Mouse (Mus musculus) limb, embryonic 14.5 days (tissue): ENCODE data around the gene Fancc. TPM values are rescaled to one million over a fixed set of nuclear protein-coding genes. Genes with fewer than 3 reads are reported as not detected.

ENCODE experiments used
- ATAC-seq: fragments of 200-750 bp; cut with Nextera tagmentation; 2 replicates; pipeline ENCODE4 v1.8.0; 2017; ENCODE audit warnings: low read depth, moderate number of reproducible peaks, moderate TSS enrichment; ENCODE audit not compliant: low FRiP score
- DNase-seq: peaks from one replicate; pipeline ENCODE4 v3.0.0-alpha.2; 2015; ENCODE audit warnings: low spot score
- H3K27ac ChIP-seq: fragments of 300-500 bp; sonication (generic); replicated peaks from 2 replicates; pipeline ENCODE4 v1.5.1; 2014; ENCODE audit warnings: low read depth, mild to moderate bottlenecking, low read length, moderate library complexity, mixed read lengths
- H3K27me3 ChIP-seq: fragments of 300-500 bp; sonication (generic); 2 replicates; pipeline ENCODE4 v1.6.1; 2014; ENCODE audit warnings: low read length, mixed read lengths; ENCODE audit not compliant: control insufficient read depth, insufficient read depth
- H3K36me3 ChIP-seq: fragments of 300-500 bp; sonication (generic); 2 replicates; pipeline ENCODE4 v1.6.1; 2014; ENCODE audit warnings: mild to moderate bottlenecking, low read length, moderate library complexity, mixed read lengths; ENCODE audit not compliant: control insufficient read depth, insufficient read depth
- H3K4me1 ChIP-seq: fragments of 300-500 bp; sonication (generic); 2 replicates; pipeline ENCODE4 v1.6.1; 2014; ENCODE audit warnings: antibody characterized with exemption, low read length, mixed read lengths; ENCODE audit not compliant: control insufficient read depth, insufficient read depth
- H3K4me2 ChIP-seq: fragments of 300-500 bp; sonication (generic); replicated peaks from 2 replicates; pipeline ENCODE4 v1.6.1; 2014; ENCODE audit warnings: low read depth, mild to moderate bottlenecking, low read length, moderate library complexity; ENCODE audit not compliant: severe bottlenecking
- H3K4me3 ChIP-seq: fragments of 300-500 bp; sonication (generic); replicated peaks from 2 replicates; pipeline ENCODE4 v1.5.1; 2014; ENCODE audit warnings: low read length
- H3K9ac ChIP-seq: fragments of 300-500 bp; sonication (generic); 2 replicates; pipeline ENCODE4 v1.6.1; 2014; ENCODE audit warnings: mild to moderate bottlenecking, low read depth, low read length, moderate library complexity; ENCODE audit not compliant: severe bottlenecking
- H3K9me3 ChIP-seq: fragments of 300-500 bp; sonication (generic); 2 replicates; pipeline ENCODE4 v1.6.1; 2016; ENCODE audit warnings: low read length; ENCODE audit not compliant: control insufficient read depth
- POLR2A ChIP-seq: fragments of 200-500 bp; IDR thresholded peaks from 2 replicates; pipeline ENCODE4 v1.8.0; 2012; ENCODE audit warnings: inconsistent platforms, mild to moderate bottlenecking, moderate library complexity, borderline replicate concordance; ENCODE audit not compliant: insufficient read depth, insufficient read length; ENCODE audit errors: extremely low read depth
- WGBS: fragments of 180-500 bp; shearing (Covaris S2); extraction: QIAGEN DNeasy Blood & Tissue Kit; methylation state at CpG from one replicate; pipeline ENCODE4 v1.1.7; 2014; 5-methylcytosine and 5-hydroxymethylcytosine counted together
- polyA plus RNA-seq, 2 experiments: library from polyadenylated mRNA; depleted of rRNA in 1 of 2; stranded (reverse) in 1 of 2; unstranded in 1 of 2; fragments of >200 nt; fragmentation: Nextera tagmentation in 1 of 2; extraction: Ambion mirVana in 1 of 2; gene quantifications; 2 replicates each; pipeline versions ENCODE4 v1.2.1 to v1.2.3; 2012 to 2014

The Fancc gene
- polyA plus RNA-seq, 2 experiments, result 20.5 to 22.8 TPM

DNA sequence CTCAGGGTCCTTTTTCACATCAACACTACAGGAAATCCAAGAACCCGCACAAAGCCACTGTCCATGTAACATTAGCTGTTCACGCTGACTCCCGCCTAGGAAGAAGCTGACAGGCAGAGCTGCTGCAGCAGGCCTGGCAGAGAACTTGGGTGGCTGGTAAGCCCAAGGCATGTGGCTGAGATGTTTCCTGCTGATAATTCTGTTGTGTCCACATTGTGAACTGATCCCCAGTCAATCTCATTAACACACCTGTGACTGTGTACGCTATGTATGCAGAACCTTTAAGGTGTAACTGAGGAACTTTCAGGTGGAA is 182.5 kb downstream of the Fancc start:
- ATAC-seq (no peak), DNase-seq (no peak)
- H3K4me2 ChIP-seq, result no peak overlapping the region
- no peaks in the 10 kb centered on the region for H3K9me3 ChIP-seq
- H3K36me3 ChIP-seq, result peaks cover 8% of the 10 kb centered on the region
- no peak overlapping the region for H3K9ac ChIP-seq
- TF ChIP-seq POLR2A, result no peak
- H3K27ac ChIP-seq, result no peak overlapping the region
- 72% methylated on average over 4 of the region's 4 CpGs for WGBS
- H3K27me3 ChIP-seq, result no peaks in the 10 kb centered on the region
- peaks cover 23% of the 10 kb centered on the region for H3K4me1 ChIP-seq
- no peak overlapping the region for H3K4me3 ChIP-seq

DNA sequence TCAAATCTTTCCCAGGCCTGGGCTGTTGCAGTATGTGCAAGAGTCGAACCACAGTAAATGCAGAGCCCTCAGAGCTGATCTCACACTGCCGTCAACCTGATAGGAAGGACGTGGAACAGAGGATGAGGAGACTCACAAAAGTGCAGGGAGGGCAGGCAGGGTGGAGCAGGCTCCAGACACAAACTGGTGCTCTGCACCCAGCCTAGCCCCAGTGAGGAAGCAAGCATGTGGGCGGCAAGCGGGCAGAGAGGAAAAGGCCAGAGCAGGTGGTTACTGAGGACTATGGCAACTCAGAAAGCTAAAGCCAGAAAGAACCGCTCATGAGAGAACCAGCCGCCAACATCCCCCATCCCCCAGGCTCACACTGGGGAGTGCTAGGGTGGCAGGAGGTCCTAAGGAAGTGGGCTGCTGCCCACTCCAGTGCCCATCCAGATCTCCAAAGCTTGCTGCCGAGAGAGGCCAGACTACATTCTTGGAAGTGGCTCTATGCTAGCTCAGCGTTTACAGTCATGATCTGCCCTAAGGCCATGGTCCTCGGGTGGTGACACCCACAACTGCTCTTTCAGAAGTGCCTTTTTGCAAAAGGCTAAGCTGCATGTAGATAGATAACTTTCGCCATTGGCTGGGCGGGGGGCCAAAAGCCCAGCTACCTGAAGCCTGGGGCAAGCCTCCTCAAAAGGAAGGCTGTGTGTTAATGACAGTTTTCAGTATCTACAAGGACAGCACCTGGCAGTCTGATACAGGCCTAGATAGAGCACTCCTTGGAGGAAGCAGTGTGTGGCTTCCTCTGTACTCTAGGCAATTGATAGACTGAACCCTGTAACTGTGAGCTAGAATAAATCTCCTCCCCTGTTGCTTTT is 183.1 kb downstream of the Fancc start:
- no peaks in the 10 kb centered on the region for H3K27me3 ChIP-seq
- H3K27ac ChIP-seq, result no peak overlapping the region; the same call in 1 of the 2 replicates
- peaks cover 8% of the 10 kb centered on the region for H3K36me3 ChIP-seq
- H3K4me2 ChIP-seq, result no peak overlapping the region
- no peak overlapping the region for H3K4me3 ChIP-seq
- ATAC-seq (no peak), DNase-seq (no peak)
- no peak overlapping the region for H3K9ac ChIP-seq
- no peaks in the 10 kb centered on the region for H3K9me3 ChIP-seq
- peaks cover 23% of the 10 kb centered on the region for H3K4me1 ChIP-seq
- no peak for TF ChIP-seq POLR2A
- WGBS, result 80% methylated on average over 12 of the region's 12 CpGs

DNA sequence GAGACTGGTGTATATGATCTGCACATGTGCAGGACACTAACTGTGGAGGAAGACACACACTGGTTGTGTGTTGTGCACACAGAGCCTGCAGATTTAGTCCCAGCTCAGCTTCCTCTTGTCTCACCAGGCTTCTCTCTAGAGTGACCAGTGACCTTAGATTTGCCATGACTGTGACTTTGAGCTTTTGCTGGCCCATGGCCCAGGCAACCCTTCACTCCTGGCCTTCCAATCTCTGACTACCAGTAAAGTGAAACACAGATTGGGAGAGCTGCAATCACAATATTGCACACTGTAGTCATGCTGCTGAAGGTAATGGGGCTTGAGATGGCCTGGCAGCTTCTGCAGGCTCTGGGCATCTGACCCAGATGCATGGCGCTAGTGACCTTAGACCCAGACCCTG is 183.8 kb downstream of the Fancc start:
- peaks cover 11% of the 10 kb centered on the region for H3K36me3 ChIP-seq
- H3K4me3 ChIP-seq, result no peak overlapping the region
- no peak overlapping the region for H3K4me2 ChIP-seq
- peaks cover 22% of the 10 kb centered on the region for H3K4me1 ChIP-seq
- H3K27me3 ChIP-seq, result no peaks in the 10 kb centered on the region
- WGBS, result 89% methylated on average over 1 of the region's 1 CpGs
- TF ChIP-seq POLR2A, result no peak
- DNase-seq (no peak), ATAC-seq (no peak)
- no peaks in the 10 kb centered on the region for H3K9me3 ChIP-seq
- H3K9ac ChIP-seq, result no peak overlapping the region
- no peak overlapping the region for H3K27ac ChIP-seq

DNA sequence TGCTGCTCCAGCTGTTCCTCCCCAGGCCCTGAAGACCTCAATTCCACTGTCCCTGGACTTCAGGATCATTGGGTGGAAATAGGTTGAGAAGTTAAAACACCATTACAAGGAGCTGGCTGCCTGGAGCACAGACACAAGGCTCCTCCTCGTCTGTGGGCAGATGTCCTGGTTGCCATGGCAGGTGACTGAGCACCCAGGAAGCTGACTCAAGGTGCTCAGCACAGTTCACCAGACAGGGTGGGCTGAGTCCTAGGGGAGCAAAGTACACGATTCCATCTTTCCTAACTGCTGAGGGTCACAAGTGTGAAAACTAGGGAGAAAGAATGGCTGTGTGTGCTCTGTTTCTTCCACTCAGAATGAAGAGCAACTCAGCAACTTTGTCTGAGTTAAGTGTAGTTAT is 185.9 kb downstream of the Fancc start:
- ATAC-seq (no peak), DNase-seq (no peak)
- Histone ChIP-seq H3K9me3 (no peaks in the 10 kb centered on the region), H3K27me3 (no peaks in the 10 kb centered on the region), H3K4me1 (0 out of 2 replicates have a peak, but pooled peaks cover 8% of the 10 kb centered on the region), H3K4me3 (no peak overlapping the region), H3K27ac (no peak overlapping the region), H3K9ac (no peak overlapping the region), H3K4me2 (no peak overlapping the region), H3K36me3 (peaks cover 14% of the 10 kb centered on the region)
- TF ChIP-seq POLR2A, result no peak
- WGBS, result 58% methylated on average over 2 of the region's 2 CpGs

DNA sequence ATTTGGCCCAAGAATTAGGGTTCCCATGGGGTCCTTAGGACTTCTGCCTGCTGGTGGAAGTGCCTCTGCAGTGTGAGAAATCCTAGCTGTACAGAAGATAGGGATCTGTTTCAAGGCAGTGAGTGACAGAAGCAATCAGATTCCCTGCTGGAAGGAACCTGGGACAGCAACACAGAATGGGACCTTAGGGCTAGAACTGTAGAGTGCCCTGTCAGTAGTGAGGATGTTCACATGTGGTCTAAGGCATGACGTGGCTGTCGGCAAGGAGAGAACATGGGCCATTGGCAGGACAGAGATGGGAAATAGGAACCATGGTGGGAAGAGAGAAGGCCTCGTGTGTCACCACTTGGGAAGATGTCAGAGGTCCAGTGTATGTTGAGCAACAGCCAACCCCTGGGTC is 187.5 kb downstream of the Fancc start:
- Histone ChIP-seq H3K27me3 (no peaks in the 10 kb centered on the region), H3K4me1 (peaks cover 19% of the 10 kb centered on the region), H3K9me3 (no peaks in the 10 kb centered on the region), H3K4me3 (no peak overlapping the region), H3K27ac (no peak overlapping the region), H3K9ac (no peak overlapping the region), H3K4me2 (no peak overlapping the region), H3K36me3 (peaks cover 21% of the 10 kb centered on the region)
- no peak for ATAC-seq
- no peak for TF ChIP-seq POLR2A
- DNase-seq, result no peak
- WGBS, result 78% methylated on average over 3 of the region's 3 CpGs
